Mouse (Mus musculus) urinary bladder, postnatal 14 days (tissue): ENCODE data around the gene Iqcf1.
A peak's percentile ranks its signal among the peaks of the same experiment; 100 is the strongest.

Source experiments
- DNase-seq: peaks from one replicate; pipeline ENCODE4 v3.0.0; 2021; ENCODE audit warnings: low spot score

The Iqcf1 gene

DNA sequence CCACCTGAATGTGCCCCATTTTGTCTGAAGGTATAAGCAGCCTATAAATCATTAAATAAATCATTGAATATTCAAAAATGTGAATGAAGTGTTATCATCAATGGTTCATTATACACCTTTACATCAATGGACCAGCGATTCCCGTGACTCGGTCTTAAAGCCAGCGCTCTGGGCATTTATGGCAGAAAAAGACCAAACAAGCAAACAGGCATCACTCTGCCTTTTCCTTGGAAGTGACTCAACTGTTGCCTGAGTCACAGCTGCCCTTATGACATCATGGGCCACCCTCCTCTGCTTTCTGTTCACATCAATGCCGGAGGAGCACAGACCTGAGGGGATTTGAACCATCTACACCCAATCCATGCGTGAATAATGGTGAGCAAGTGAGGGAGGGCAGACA lies at the start of gene Iqcf1:
TSS of gene Iqcf1 (plus strand) at position 301 of the 400 bp plus-strand sequence.
- DNase-seq: no peak

- peak; percentile 73 for DNase-seq
Observed at GRCm38 (mm10) chr9:106450661-106451060, 49.1 kb upstream of the Iqcf1 start.

GRCm38 (mm10) chr9:106451298-106451697 lies 48.5 kb upstream of the Iqcf1 start:
- no peak for DNase-seq

DNA sequence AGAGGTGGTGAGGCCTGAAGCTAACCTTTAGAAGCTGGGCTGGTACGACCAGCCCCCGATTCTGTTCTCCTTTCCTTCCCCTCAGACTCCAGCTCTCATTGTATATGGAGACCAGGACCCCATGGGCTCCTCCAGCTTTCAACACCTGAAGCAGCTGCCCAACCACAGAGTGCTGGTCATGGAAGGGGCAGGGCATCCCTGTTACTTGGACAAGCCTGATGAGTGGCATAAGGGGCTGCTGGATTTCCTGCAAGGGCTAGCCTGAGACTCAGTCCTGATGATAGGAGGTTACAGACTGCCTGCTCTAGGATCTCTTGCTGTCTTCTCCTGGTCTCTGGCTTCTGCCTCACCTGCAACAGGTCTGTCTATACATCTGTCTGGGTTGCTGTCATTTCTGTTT lies 47.9 kb upstream of the Iqcf1 start:
- no peak for DNase-seq

DNA sequence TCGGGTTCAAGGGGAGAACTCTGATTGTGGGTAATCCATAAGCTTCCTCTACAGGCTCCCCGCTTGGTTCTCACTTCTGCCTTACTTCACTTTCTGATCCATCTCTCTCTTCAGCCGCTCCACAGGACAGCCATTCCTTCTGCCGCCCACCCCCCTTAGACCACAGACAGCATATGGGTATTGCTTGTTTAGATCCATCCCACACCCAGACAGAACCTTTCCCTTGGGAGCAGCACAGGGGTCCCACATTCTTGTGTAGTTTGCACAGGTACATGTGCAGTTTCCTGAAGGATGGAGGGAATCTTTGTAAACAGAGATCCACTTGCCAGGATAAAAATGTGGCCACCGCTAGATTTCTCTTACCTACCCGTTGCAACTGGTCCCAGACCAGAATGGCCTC lies 47.4 kb upstream of the Iqcf1 start:
- no peak for DNase-seq

DNA sequence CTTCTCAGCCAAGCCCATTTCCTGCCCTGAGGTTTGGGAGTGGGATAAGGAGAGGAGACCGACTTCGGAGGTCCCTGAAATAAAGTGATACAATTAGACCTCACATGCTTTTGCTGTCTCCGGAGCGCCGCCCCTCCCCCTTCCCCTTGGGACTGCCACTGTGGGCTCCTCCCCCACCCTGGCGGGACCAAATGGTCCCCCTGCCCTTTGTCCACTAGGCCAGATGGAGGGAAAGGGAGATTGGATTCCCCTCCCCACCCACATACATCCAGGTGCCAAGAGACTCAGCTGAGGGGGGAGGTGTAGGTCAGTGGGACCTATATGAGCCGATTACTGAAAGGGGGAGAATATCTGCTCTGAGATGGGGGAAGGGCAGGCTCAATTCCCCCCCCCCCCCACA lies 46.9 kb upstream of the Iqcf1 start:
- DNase-seq: no peak

- DNase-seq: peak; percentile 49
Observed at GRCm38 (mm10) chr9:106453271-106454070, 46.3 kb upstream of the Iqcf1 start, which contains the start of gene Pcbp4. Gene Pcbp4 (plus strand): TSS chr9:106453291.

- no peak for DNase-seq
Observed at GRCm38 (mm10) chr9:106454071-106454761, 45.6 kb upstream of the Iqcf1 start.

- no peak for DNase-seq
Observed at GRCm38 (mm10) chr9:106454888-106455681, 44.7 kb upstream of the Iqcf1 start.

DNA sequence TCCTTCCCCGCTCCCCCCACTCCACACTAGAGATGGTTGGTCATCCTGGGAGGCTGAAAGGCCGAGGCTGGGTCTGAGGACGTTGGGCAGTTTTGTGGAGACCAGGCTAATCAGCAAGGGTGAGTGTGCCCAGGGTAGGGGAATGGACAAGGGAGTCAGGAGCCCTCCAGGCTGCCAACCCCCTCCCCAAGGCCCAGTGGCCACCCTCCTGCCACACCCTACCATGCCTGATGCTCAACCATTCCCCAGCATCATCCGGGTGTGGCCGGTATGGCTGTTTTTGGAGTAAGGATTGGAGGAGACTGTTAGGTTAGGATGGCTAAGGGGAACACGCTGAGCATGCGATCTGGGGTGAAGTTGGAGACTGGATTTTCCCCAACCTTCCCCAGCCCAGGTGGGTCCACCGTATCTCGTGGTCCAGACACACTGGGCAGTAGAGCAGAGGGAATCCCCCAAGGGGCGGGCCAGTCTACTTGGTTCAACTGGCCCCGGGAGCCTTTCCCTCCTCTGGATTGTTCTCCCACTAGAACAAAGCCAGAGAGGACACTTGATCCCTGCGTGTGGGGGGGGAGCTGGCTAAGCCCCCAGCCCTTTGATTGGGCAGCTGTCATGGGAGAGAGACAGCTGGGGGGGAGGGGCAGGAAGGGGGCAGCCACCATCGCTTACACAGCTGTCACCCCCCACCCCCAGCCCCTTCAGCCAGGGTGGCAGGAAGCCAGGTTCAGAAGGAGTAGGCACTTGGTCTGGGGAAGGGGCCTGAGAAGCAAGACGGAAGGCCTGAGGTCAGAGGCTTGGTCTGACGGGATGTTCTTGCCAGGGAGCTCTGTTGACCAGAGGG lies 43.2 kb upstream of the Iqcf1 start:
- DNase-seq: no peak

DNA sequence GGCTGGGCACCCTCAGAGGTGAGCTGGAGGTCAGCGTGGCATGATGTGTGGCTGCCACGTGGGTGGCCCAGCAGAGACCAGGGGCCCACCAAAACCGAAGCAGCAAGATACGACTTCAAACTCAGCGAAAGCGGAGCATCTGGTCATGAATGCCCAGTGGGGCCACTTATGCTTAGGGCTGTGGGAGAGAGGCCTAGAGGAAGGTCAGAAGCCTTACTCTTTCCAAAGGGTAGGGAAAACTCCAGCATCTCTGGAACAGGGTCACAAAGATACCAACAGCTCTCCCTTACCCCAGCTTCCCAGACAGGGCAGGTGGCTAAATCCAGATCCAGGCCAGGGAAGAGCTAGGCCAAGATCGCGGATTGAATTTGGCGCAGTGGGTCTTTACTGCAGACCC lies 42.6 kb upstream of the Iqcf1 start:
- no peak for DNase-seq

DNA sequence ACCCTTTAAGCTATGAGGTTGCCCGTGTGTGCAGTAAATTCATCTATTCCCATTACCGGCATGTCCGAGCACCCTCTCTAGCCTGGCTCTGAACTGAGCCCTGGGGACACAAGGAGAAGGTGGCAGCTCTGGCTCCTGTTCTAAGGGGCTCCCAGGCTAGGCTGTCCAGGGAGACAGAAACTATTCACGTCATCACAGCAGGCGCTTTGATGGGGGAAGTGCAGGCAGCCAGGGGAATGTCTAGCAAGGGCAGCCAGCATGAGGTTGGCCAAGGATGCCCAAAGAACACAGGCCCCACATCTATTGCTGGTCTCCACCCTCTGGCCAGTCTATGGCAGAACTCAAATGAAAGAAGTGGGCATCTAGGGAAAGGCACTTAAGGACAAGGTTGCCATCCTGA lies 41.8 kb upstream of the Iqcf1 start:
- no peak for DNase-seq

GRCm38 (mm10) chr9:106459946-106460345 lies 39.8 kb upstream of the Iqcf1 start:
- DNase-seq: no peak

DNA sequence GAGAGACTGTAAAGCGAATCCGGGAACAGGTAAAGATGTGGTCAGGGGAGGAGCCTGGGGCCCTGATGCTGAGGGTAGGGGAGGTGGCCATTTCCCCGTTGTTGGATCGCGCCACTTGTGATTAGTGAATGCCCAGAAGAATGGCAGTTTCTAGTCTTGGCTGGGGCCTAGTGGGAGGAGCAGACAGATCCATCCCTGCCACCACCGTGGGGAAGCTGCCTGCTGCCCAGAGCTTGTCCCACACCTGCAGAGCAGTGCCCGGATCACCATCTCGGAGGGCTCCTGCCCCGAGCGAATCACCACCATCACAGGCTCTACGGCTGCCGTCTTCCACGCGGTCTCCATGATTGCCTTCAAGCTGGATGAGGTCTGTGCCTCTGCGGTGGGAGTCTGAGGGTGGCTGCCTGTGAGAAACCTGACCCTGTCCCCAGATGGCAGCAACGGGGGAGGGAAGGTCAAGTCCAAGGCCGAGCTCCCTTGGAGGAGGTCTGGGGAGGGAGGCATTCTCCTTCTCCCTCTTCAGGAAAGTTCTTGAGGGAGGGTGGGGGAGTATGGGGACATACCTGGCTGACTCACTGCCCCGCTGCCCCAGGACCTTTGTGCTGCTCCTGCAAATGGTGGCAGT lies 39.3 kb upstream of the Iqcf1 start:
- DNase-seq: no peak

GRCm38 (mm10) chr9:106461026-106461415 lies 38.7 kb upstream of the Iqcf1 start:
- no peak for DNase-seq

DNA sequence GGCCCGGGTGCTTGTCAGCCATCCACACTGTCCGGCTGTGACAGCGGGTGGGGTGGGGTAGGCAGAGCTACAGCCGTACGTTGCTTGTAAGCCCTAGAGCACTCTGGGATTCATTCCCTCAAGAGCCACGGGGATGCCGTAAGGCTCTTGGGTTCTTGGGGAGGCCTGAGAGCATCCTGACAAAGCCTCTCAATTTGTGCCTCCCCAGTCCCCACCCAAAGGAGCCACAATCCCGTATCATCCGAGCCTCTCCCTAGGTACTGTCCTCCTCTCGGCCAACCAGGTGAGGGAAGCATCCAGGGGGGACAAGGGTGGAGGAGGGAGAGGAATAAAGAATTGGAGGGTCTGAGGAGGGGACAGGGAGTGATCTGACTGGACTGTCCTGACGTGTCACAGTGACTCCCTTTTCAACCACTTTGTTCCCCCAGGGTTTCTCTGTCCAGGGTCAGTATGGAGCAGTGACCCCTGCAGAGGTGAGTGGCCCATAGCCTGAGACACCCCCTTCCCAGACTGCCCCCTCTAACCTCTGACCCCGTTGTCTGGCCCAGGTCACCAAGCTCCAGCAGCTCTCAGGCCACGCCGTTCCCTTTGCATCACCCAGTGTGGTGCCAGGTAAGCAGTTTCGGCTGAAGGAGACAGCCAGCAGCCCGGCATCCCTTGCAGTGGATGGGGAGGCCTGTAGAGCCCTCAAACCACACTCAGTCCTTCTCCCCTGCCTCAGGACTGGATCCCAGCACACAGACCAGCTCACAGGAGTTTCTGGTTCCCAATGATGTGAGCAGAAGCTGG lies 37.9 kb upstream of the Iqcf1 start:
- DNase-seq: no peak

DNA sequence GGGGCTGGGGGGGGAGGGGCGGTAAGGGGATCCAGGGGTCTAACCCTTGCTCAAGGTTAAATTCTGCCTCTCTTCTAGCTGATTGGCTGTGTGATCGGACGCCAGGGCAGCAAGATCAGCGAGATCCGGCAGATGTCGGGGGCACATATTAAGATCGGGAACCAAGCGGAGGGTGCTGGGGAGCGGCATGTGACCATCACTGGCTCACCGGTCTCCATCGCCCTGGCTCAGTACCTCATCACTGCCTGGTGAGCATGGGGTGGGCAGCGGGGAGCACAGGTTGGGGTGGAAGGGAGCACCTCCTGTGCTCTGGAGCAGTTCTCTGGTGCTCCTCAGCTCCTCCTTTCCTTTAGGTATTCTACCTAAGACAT lies 37.4 kb upstream of the Iqcf1 start:
- DNase-seq: no peak

DNA sequence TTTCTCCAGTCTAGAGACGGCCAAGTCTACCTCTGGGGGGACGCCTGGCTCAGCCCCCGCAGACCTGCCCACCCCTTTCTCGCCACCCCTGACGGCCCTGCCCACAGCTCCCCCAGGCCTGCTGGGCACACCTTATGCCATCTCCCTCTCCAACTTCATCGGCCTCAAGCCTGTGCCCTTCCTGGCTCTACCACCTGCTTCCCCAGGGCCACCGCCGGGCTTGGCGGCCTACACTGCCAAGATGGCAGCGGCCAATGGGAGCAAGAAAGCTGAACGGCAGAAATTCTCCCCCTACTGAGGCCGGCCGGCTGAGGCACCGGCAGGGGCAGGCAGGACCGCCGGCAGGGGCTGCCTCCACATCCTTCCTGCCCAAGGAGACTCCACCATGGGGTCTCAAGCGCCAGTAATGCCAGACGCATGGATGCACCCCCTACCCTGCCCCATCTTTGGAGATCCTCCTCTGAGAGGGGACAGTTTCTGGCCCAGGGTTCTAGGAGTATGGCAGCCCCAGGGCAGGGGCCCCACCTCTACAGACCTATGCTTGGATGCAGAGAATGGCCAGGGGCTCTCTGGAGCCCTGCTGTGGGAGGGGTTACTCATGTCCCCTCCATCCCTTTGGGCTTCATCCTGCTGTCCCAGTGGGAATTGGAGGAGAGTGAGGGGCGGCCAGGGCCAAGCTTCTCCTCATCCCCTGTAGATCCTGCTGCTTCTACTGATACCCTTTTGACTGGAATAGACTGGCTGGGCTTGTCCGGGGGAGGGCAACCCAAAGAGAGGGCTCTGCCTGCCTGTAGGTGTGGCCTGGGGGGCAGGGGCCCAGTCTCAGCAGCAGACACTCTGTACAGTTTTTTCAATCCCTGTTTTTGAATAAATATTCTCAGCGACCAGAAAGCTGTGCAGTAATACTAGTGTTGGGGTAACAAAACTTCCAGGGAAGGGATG lies 36.4 kb upstream of the Iqcf1 start:
- DNase-seq: no peak

GRCm38 (mm10) chr9:106464751-106465541 lies 34.8 kb upstream of the Iqcf1 start:
- peak; percentile 53 for DNase-seq
